Comparison of ENCODE assay signal across 14 mouse cellular contexts in the genomic region with DNA sequence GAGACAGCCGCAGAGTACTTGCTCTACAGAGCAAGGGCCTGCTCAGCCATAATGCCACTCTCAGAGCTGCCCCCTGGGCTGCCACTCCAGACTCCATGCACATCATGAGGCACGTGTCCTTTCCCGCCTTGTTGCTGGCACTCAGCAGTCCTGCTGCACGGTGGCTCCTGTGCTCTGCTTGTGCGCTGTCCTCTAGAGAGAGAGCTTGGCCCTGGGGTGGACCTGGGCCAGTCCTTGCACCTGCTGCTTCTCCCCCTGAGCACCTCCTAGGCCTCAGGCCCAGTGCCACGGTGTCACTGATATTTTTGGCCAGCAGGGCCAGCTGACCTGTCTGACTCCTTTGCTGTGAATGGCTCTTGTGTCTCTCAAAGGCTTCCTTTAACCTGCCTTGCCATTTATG. TPM values are rescaled to one million over a fixed set of nuclear protein-coding genes. Genes with fewer than 3 reads are reported as not detected.
DNase-seq lines count a peak whose midpoint lies in the region; ATAC-seq lines count a peak whose summit lies in the region.
"Had no signal": no experiment of that assay in that cellular context is flagged by ENCODE, and none has a peak within 500 bp of the region (broad histone marks: within the 10 kb centered on the region; RNA-seq: fewer than 3 reads in every experiment).

No protein-coding gene starts in this region.

- no peak overlapping the region for H3K4me3 ChIP-seq in embryonic facial prominence, embryonic 13.5 days
- H3K4me3 ChIP-seq in embryonic facial prominence, embryonic 10.5 days: no peak overlapping the region
- H3K4me3 ChIP-seq in neural tube, embryonic 11.5 days (ENCODE audit: low read depth, low read length): no peak overlapping the region
- no peak overlapping the region for H3K4me3 ChIP-seq in neural tube, embryonic 15.5 days (replicated peaks)
- no peak overlapping the region for H3K4me3 ChIP-seq in heart, embryonic 12.5 days
- H3K4me3 ChIP-seq: forebrain, embryonic 13.5 days; midbrain, embryonic 12.5 days had no signal

- WGBS in embryonic facial prominence, embryonic 13.5 days: 82% methylated on average over 6 of the region's 6 CpGs
- 87% methylated on average over 6 of the region's 6 CpGs for WGBS in embryonic facial prominence, embryonic 10.5 days
- 91% methylated on average over 6 of the region's 6 CpGs for WGBS in neural tube, embryonic 11.5 days
- 73% methylated on average over 6 of the region's 6 CpGs for WGBS in neural tube, embryonic 15.5 days
- 65% methylated on average over 6 of the region's 6 CpGs for WGBS in heart, embryonic 12.5 days

- H3K4me2 ChIP-seq in embryonic facial prominence, embryonic 13.5 days: no peak overlapping the region
- no peak overlapping the region for H3K4me2 ChIP-seq in neural tube, embryonic 11.5 days (ENCODE audit: low read depth)
- no peak overlapping the region for H3K4me2 ChIP-seq in neural tube, embryonic 15.5 days
- no peak overlapping the region for H3K4me2 ChIP-seq in heart, embryonic 12.5 days
- H3K4me2 ChIP-seq: forebrain, embryonic 13.5 days; midbrain, embryonic 12.5 days had no signal

- H3K4me1 ChIP-seq in embryonic facial prominence, embryonic 13.5 days: peaks cover 4% of the 10 kb centered on the region; the same call in 1 of the 2 replicates
- peaks cover 3% of the 10 kb centered on the region; the same call in 1 of the 2 replicates for H3K4me1 ChIP-seq in embryonic facial prominence, embryonic 10.5 days
- no peaks in the 10 kb centered on the region for H3K4me1 ChIP-seq in neural tube, embryonic 11.5 days (ENCODE audit: control insufficient read depth, insufficient read depth, low read length)
- peaks cover 11% of the 10 kb centered on the region for H3K4me1 ChIP-seq in neural tube, embryonic 15.5 days
- H3K4me1 ChIP-seq in heart, embryonic 12.5 days (replicated peaks): peaks cover 37% of the 10 kb centered on the region
- H3K4me1 ChIP-seq: forebrain, embryonic 13.5 days had no signal

- H3K27me3 ChIP-seq in embryonic facial prominence, embryonic 13.5 days: no peaks in the 10 kb centered on the region
- H3K27me3 ChIP-seq in embryonic facial prominence, embryonic 10.5 days (replicated peaks; ENCODE audit: low read depth, poor library complexity, severe bottlenecking): no peaks in the 10 kb centered on the region
- H3K27me3 ChIP-seq in neural tube, embryonic 11.5 days (ENCODE audit: control insufficient read depth, insufficient read depth, low read length): no peaks in the 10 kb centered on the region
- no peaks in the 10 kb centered on the region for H3K27me3 ChIP-seq in neural tube, embryonic 15.5 days (replicated peaks)
- no peaks in the 10 kb centered on the region for H3K27me3 ChIP-seq in heart, embryonic 12.5 days (replicated peaks)
- H3K27me3 ChIP-seq: forebrain, embryonic 13.5 days; midbrain, embryonic 12.5 days had no signal

- peaks cover 33% of the 10 kb centered on the region for H3K36me3 ChIP-seq in embryonic facial prominence, embryonic 13.5 days
- H3K36me3 ChIP-seq in embryonic facial prominence, embryonic 10.5 days (replicated peaks): peaks cover 36% of the 10 kb centered on the region
- no peaks in the 10 kb centered on the region for H3K36me3 ChIP-seq in neural tube, embryonic 11.5 days (ENCODE audit: control insufficient read depth, insufficient read depth, low read length)
- peaks cover 9% of the 10 kb centered on the region; the same call in 1 of the 2 replicates for H3K36me3 ChIP-seq in neural tube, embryonic 15.5 days
- H3K36me3 ChIP-seq in heart, embryonic 12.5 days: peaks cover 14% of the 10 kb centered on the region; the same call in 1 of the 2 replicates

- DNase-seq in embryonic facial prominence, embryonic 10.5 days (ENCODE audit: low spot score): no peak
- DNase-seq in neural tube, embryonic 11.5 days (ENCODE audit: low spot score): no peak
- DNase-seq in kidney, postnatal 10 days: no peak
- DNase-seq in left cerebral cortex, adult 9 months (ENCODE audit: low spot score in 2 of 2): no peak
- DNase-seq in layer of hippocampus, adult 11-12 months (ENCODE audit: low spot score): no peak
- DNase-seq: adrenal gland, adult 8-10 months; embryo, embryonic 11 days; thymus, postnatal 36 days had no signal

- H3K27ac ChIP-seq in embryonic facial prominence, embryonic 13.5 days: no peak overlapping the region
- H3K27ac ChIP-seq in embryonic facial prominence, embryonic 10.5 days (replicated peaks): no peak overlapping the region
- 0 out of 2 replicates have a peak overlapping the region, but pooled peaks have one; percentile 8 for H3K27ac ChIP-seq in neural tube, embryonic 11.5 days (ENCODE audit: low read depth, low read length)
- no peak overlapping the region for H3K27ac ChIP-seq in neural tube, embryonic 15.5 days (replicated peaks)
- peak overlapping the region; percentile 43 for H3K27ac ChIP-seq in heart, embryonic 12.5 days (ENCODE audit: poor library complexity, severe bottlenecking)
- H3K27ac ChIP-seq: forebrain, embryonic 13.5 days; hindbrain, postnatal 0 days; midbrain, embryonic 12.5 days had no signal

- no peak for ATAC-seq in embryonic facial prominence, embryonic 13.5 days (ENCODE audit: insufficient number of reproducible peaks, insufficient read depth, low FRiP score, low TSS enrichment, low read depth)
- ATAC-seq in neural tube, embryonic 11.5 days (ENCODE audit: insufficient read depth, low FRiP score, low TSS enrichment): no peak
- ATAC-seq in neural tube, embryonic 15.5 days (ENCODE audit: low FRiP score): no peak
- 0 out of 2 replicates have a peak, but pooled peaks have one; percentile 13 for ATAC-seq in heart, embryonic 12.5 days (ENCODE audit: insufficient number of reproducible peaks, low FRiP score)
- ATAC-seq: forebrain, embryonic 13.5 days; hindbrain, postnatal 0 days had no signal

- 0 out of 2 replicates have a peak overlapping the region, but pooled peaks have one; percentile 27 for H3K9ac ChIP-seq in embryonic facial prominence, embryonic 13.5 days
- H3K9ac ChIP-seq in neural tube, embryonic 11.5 days (ENCODE audit: low read length): no peak overlapping the region
- H3K9ac ChIP-seq in neural tube, embryonic 15.5 days (replicated peaks): no peak overlapping the region
- no peak overlapping the region for H3K9ac ChIP-seq in heart, embryonic 12.5 days
- H3K9ac ChIP-seq: forebrain, embryonic 13.5 days; midbrain, embryonic 12.5 days had no signal

- H3K9me3 ChIP-seq in embryonic facial prominence, embryonic 13.5 days: no peaks in the 10 kb centered on the region
- no peaks in the 10 kb centered on the region for H3K9me3 ChIP-seq in embryonic facial prominence, embryonic 10.5 days
- no peaks in the 10 kb centered on the region for H3K9me3 ChIP-seq in neural tube, embryonic 11.5 days (ENCODE audit: control insufficient read depth, low read length)
- H3K9me3 ChIP-seq in neural tube, embryonic 15.5 days (replicated peaks): no peaks in the 10 kb centered on the region
- H3K9me3 ChIP-seq in heart, embryonic 12.5 days (replicated peaks): no peaks in the 10 kb centered on the region
- H3K9me3 ChIP-seq: forebrain, embryonic 13.5 days; midbrain, embryonic 12.5 days had no signal

RNA-seq across cellular contexts. Expression of a gene that starts 23.2 kb away (rescaled TPM):
- 153 and 166 TPM in 2 replicates for polyA plus RNA-seq in embryonic facial prominence, embryonic 13.5 days (2015; fragmentation: Nextera tagmentation; extraction: Ambion mirVana)
- polyA plus RNA-seq in embryonic facial prominence, embryonic 10.5 days (2016; fragmentation: Nextera tagmentation; extraction: Ambion mirVana): 184 and 187 TPM in 2 replicates
- 87.9 and 90.7 TPM in 2 replicates for polyA plus RNA-seq in neural tube, embryonic 11.5 days (2014; fragmentation: Nextera tagmentation; extraction: Ambion mirVana)
- polyA plus RNA-seq in neural tube, embryonic 15.5 days (2015; fragmentation: Nextera tagmentation; extraction: Ambion mirVana): 137 and 142 TPM in 2 replicates
- 138 and 142 TPM in 2 replicates for polyA plus RNA-seq in heart, embryonic 12.5 days (2016; fragmentation: Nextera tagmentation; extraction: Ambion mirVana)

RNA-seq across cellular contexts. Expression of a gene that starts 31.7 kb away (rescaled TPM):
- polyA plus RNA-seq in embryonic facial prominence, embryonic 13.5 days (2015; fragmentation: Nextera tagmentation; extraction: Ambion mirVana): 20.6 and 21.3 TPM in 2 replicates
- polyA plus RNA-seq in embryonic facial prominence, embryonic 10.5 days (2016; fragmentation: Nextera tagmentation; extraction: Ambion mirVana): 20.8 and 21.1 TPM in 2 replicates
- 18.8 and 22.2 TPM in 2 replicates for polyA plus RNA-seq in neural tube, embryonic 11.5 days (2014; fragmentation: Nextera tagmentation; extraction: Ambion mirVana)
- 14.7 and 19.2 TPM in 2 replicates for polyA plus RNA-seq in neural tube, embryonic 15.5 days (2015; fragmentation: Nextera tagmentation; extraction: Ambion mirVana)
- 13.5 and 14.7 TPM in 2 replicates for polyA plus RNA-seq in heart, embryonic 12.5 days (2016; fragmentation: Nextera tagmentation; extraction: Ambion mirVana)

RNA-seq across cellular contexts. Expression of a gene that starts 37.7 kb away (rescaled TPM):
- polyA plus RNA-seq in embryonic facial prominence, embryonic 13.5 days (2015; fragmentation: Nextera tagmentation; extraction: Ambion mirVana): 100 and 107 TPM in 2 replicates
- polyA plus RNA-seq in embryonic facial prominence, embryonic 10.5 days (2016; fragmentation: Nextera tagmentation; extraction: Ambion mirVana): 105 and 109 TPM in 2 replicates
- polyA plus RNA-seq in neural tube, embryonic 11.5 days (2014; fragmentation: Nextera tagmentation; extraction: Ambion mirVana): 125 and 137 TPM in 2 replicates
- polyA plus RNA-seq in neural tube, embryonic 15.5 days (2015; fragmentation: Nextera tagmentation; extraction: Ambion mirVana): 170 and 175 TPM in 2 replicates
- polyA plus RNA-seq in heart, embryonic 12.5 days (2016; fragmentation: Nextera tagmentation; extraction: Ambion mirVana): 76.0 and 78.6 TPM in 2 replicates

RNA-seq across cellular contexts. Expression of a gene that starts 43.2 kb away (rescaled TPM):
- 55.4 and 59.9 TPM in 2 replicates for polyA plus RNA-seq in embryonic facial prominence, embryonic 13.5 days (2015; fragmentation: Nextera tagmentation; extraction: Ambion mirVana)
- polyA plus RNA-seq in embryonic facial prominence, embryonic 10.5 days (2016; fragmentation: Nextera tagmentation; extraction: Ambion mirVana): 49.7 and 51.0 TPM in 2 replicates
- 49.8 and 53.8 TPM in 2 replicates for polyA plus RNA-seq in neural tube, embryonic 11.5 days (2014; fragmentation: Nextera tagmentation; extraction: Ambion mirVana)
- polyA plus RNA-seq in neural tube, embryonic 15.5 days (2015; fragmentation: Nextera tagmentation; extraction: Ambion mirVana): 44.4 and 51.1 TPM in 2 replicates
- polyA plus RNA-seq in heart, embryonic 12.5 days (2016; fragmentation: Nextera tagmentation; extraction: Ambion mirVana): 64.2 and 65.7 TPM in 2 replicates

RNA-seq across cellular contexts. Expression of a gene that starts 43.5 kb away (rescaled TPM):
- 297 and 306 TPM in 2 replicates for polyA plus RNA-seq in embryonic facial prominence, embryonic 13.5 days (2015; fragmentation: Nextera tagmentation; extraction: Ambion mirVana)
- polyA plus RNA-seq in embryonic facial prominence, embryonic 10.5 days (2016; fragmentation: Nextera tagmentation; extraction: Ambion mirVana): 278 and 285 TPM in 2 replicates
- 243 and 252 TPM in 2 replicates for polyA plus RNA-seq in neural tube, embryonic 11.5 days (2014; fragmentation: Nextera tagmentation; extraction: Ambion mirVana)
- 381 and 389 TPM in 2 replicates for polyA plus RNA-seq in neural tube, embryonic 15.5 days (2015; fragmentation: Nextera tagmentation; extraction: Ambion mirVana)
- polyA plus RNA-seq in heart, embryonic 12.5 days (2016; fragmentation: Nextera tagmentation; extraction: Ambion mirVana): 227 and 231 TPM in 2 replicates

Comparison
In these comparisons a context has a peak if more than half of its experiments do, and no peak if none do; other contexts are left out.
1. H3K27ac ChIP-seq: peak in neural tube, embryonic 11.5 days (single experiment) and heart, embryonic 12.5 days (single experiment); none in embryonic facial prominence, embryonic 13.5 days (single experiment), embryonic facial prominence, embryonic 10.5 days (single experiment) and neural tube, embryonic 15.5 days (single experiment).